Mouse (Mus musculus) stomach, postnatal 0 days (tissue): Measurements from ENCODE around the gene Cuta.

Experiments used
- CTCF ChIP-seq: IDR thresholded peaks from 2 replicates; pipeline ENCODE4 v1.5.1; 2016; ENCODE audit warnings: antibody characterized with exemption, low read depth, mild to moderate bottlenecking, moderate library complexity
- EP300 ChIP-seq: optimal IDR thresholded peaks from 2 replicates; pipeline ENCODE3; 2016; ENCODE audit warnings: antibody characterized with exemption

- TF ChIP-seq CTCF (peak; percentile 22), EP300 (no peak)
Observed at GRCm38 (mm10) chr17:26948316-26949050, 9.1 kb upstream of the Cuta start.
